ENCODE assay signal across 8 mouse cellular contexts in the genomic region with DNA sequence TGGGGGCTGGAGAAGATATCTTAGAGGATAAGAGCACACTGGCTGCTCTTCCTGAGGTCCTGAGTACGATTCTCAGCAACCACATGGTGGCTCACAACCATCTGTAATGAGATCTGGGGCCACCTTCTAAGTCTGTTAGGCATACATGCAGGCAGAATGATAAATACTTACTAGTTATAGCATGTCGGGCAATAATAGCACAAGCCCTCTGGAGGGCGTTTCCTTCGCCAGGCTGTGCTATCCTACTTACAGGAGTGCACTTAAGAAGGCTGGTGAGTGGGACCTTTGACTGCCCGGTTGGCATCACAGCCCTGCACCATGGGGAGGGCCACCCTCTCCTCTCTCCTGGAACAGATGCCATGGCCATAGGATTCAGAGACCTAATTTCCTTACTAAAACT.
A peak's percentile ranks its signal among the peaks of the same experiment; 100 is the strongest.
DNase-seq lines count a peak whose midpoint lies in the region; ATAC-seq lines count a peak whose summit lies in the region.

No protein-coding gene starts in this region.

- H3K36me3 ChIP-seq in embryonic facial prominence, embryonic 13.5 days = peaks cover 17% of the 10 kb centered on the region
- H3K36me3 ChIP-seq in hindbrain, embryonic 10.5 days = peaks cover 18% of the 10 kb centered on the region
- peaks cover 14% of the 10 kb centered on the region for H3K36me3 ChIP-seq in limb, embryonic 10.5 days
- H3K36me3 ChIP-seq in midbrain, embryonic 10.5 days = peaks cover 27% of the 10 kb centered on the region
- H3K36me3 ChIP-seq in stomach, embryonic 14.5 days (ENCODE audit: control insufficient read depth, insufficient read depth, low read length) = no peaks in the 10 kb centered on the region

- H3K4me3 ChIP-seq in embryonic facial prominence, embryonic 13.5 days = peak overlapping the region; percentile 84
- peak overlapping the region; percentile 75 for H3K4me3 ChIP-seq in hindbrain, embryonic 10.5 days
- H3K4me3 ChIP-seq in limb, embryonic 10.5 days = peak overlapping the region; percentile 84
- H3K4me3 ChIP-seq in midbrain, embryonic 10.5 days = peak overlapping the region; percentile 69
- H3K4me3 ChIP-seq in stomach, embryonic 14.5 days (ENCODE audit: low read depth, low read length) = peak overlapping the region; percentile 52

- peak overlapping the region; percentile 65 for H3K4me2 ChIP-seq in embryonic facial prominence, embryonic 13.5 days
- peak overlapping the region; percentile 46 for H3K4me2 ChIP-seq in stomach, embryonic 14.5 days (replicated peaks; ENCODE audit: low read depth, low read length)

- H3K9me3 ChIP-seq in embryonic facial prominence, embryonic 13.5 days = no peaks in the 10 kb centered on the region
- H3K9me3 ChIP-seq in hindbrain, embryonic 10.5 days = no peaks in the 10 kb centered on the region
- H3K9me3 ChIP-seq in limb, embryonic 10.5 days (replicated peaks) = no peaks in the 10 kb centered on the region
- no peaks in the 10 kb centered on the region for H3K9me3 ChIP-seq in midbrain, embryonic 10.5 days (replicated peaks)
- no peaks in the 10 kb centered on the region for H3K9me3 ChIP-seq in stomach, embryonic 14.5 days (ENCODE audit: control insufficient read depth, low read depth, low read length)

- DNase-seq in adrenal gland, postnatal 14 days = peak; percentile 56
- no peak for DNase-seq in adrenal gland, adult 8-10 months
- peak; percentile 87 for DNase-seq in NIH3T3 (ENCODE audit: low read depth)
- peak; percentile 55 for DNase-seq in hindbrain, embryonic 10.5 days (ENCODE audit: low spot score)
- DNase-seq in limb, embryonic 10.5 days (ENCODE audit: low spot score) = peak; percentile 56
- DNase-seq in midbrain, embryonic 10.5 days (ENCODE audit: low spot score) = peak; percentile 56

- peaks cover 33% of the 10 kb centered on the region for H3K4me1 ChIP-seq in embryonic facial prominence, embryonic 13.5 days
- peaks cover 44% of the 10 kb centered on the region for H3K4me1 ChIP-seq in hindbrain, embryonic 10.5 days (replicated peaks)
- H3K4me1 ChIP-seq in limb, embryonic 10.5 days = peaks cover 32% of the 10 kb centered on the region
- H3K4me1 ChIP-seq in midbrain, embryonic 10.5 days = peaks cover 41% of the 10 kb centered on the region
- H3K4me1 ChIP-seq in stomach, embryonic 14.5 days (ENCODE audit: control insufficient read depth, insufficient read depth, low read length) = peaks cover 12% of the 10 kb centered on the region; the same call in 1 of the 2 replicates

- peak overlapping the region; percentile 97 for H3K27ac ChIP-seq in embryonic facial prominence, embryonic 13.5 days
- H3K27ac ChIP-seq in hindbrain, embryonic 10.5 days = peak overlapping the region; percentile 95
- H3K27ac ChIP-seq in limb, embryonic 10.5 days = peak overlapping the region; percentile 97
- H3K27ac ChIP-seq in midbrain, embryonic 10.5 days (replicated peaks) = peak overlapping the region; percentile 96
- H3K27ac ChIP-seq in stomach, embryonic 14.5 days (ENCODE audit: low read length) = peak overlapping the region; percentile 94

- ATAC-seq in embryonic facial prominence, embryonic 13.5 days (ENCODE audit: insufficient number of reproducible peaks, insufficient read depth, low FRiP score, low TSS enrichment, low read depth) = no peak
- no peak for ATAC-seq in stomach, embryonic 14.5 days (ENCODE audit: insufficient number of reproducible peaks, insufficient read depth, low FRiP score, low read depth)

- no peaks in the 10 kb centered on the region for H3K27me3 ChIP-seq in embryonic facial prominence, embryonic 13.5 days
- peaks cover 2% of the 10 kb centered on the region; the same call in 1 of the 2 replicates for H3K27me3 ChIP-seq in hindbrain, embryonic 10.5 days (ENCODE audit: insufficient read depth, poor library complexity, severe bottlenecking)
- H3K27me3 ChIP-seq in limb, embryonic 10.5 days (ENCODE audit: low read depth, poor library complexity, severe bottlenecking) = no peaks in the 10 kb centered on the region
- H3K27me3 ChIP-seq in midbrain, embryonic 10.5 days (ENCODE audit: low read depth, poor library complexity, severe bottlenecking) = peaks cover 11% of the 10 kb centered on the region
- no peaks in the 10 kb centered on the region for H3K27me3 ChIP-seq in stomach, embryonic 14.5 days (ENCODE audit: control insufficient read depth, insufficient read depth, low read length)

- 2% methylated on average over 5 of the region's 5 CpGs for WGBS in embryonic facial prominence, embryonic 13.5 days
- WGBS in hindbrain, embryonic 10.5 days = 6% methylated on average over 5 of the region's 5 CpGs
- WGBS in limb, embryonic 10.5 days = 9% methylated on average over 5 of the region's 5 CpGs
- WGBS in midbrain, embryonic 10.5 days = 6% methylated on average over 5 of the region's 5 CpGs
- WGBS in stomach, embryonic 14.5 days = 2% methylated on average over 5 of the region's 5 CpGs

- peak overlapping the region; percentile 94 for H3K9ac ChIP-seq in embryonic facial prominence, embryonic 13.5 days
- peak overlapping the region; percentile 62; the same call in 1 of the 2 replicates for H3K9ac ChIP-seq in stomach, embryonic 14.5 days (replicated peaks; ENCODE audit: low read depth, low read length)
